Mouse (Mus musculus): Measurements from ENCODE around the gene Dynlt1a.
"Not testable (repeated sequence)": the region's sequence is repeated elsewhere in the genome, so short reads cannot be mapped to it uniquely, and the experiment has no call there.

DNA sequence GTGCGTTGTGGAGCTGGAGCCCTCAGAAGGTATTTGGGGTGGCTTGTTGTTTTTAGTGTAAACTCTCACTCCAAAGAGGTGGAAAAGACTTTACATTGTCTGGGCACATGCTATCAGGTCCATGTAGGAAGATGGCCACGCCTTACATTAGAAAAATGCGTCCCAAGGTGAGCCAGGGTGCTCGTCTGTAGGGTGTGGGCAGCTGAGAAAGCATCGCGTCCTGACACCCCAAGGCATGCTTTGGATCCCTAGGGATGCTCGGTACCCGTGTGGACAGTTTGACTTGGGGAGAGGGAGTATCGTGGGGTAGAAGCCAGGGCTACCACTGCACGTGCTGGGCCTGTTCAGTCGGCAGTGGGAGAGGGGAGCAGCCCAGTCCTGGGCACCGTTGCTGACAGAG is 28.3 kb downstream of the Dynlt1a start:
- not testable (repeated sequence) for TF ChIP-seq CTCF (IDR thresholded peaks at IDR 0.05; ENCODE audit: extremely low read depth, insufficient read length, insufficient replicate concordance, low read depth, low read length); POLR2A (IDR thresholded peaks at IDR 0.05; ENCODE audit: low read depth, low read length)

All from small intestine, adult 2 months (tissue).